Mouse (Mus musculus) neural tube, embryonic 14.5 days (tissue): ENCODE results near the gene Nav2. TPM values are rescaled to one million over a fixed set of nuclear protein-coding genes. Genes with fewer than 3 reads are reported as not detected.

Experiments used
- ATAC-seq: fragments of 200-750 bp; cut with Nextera tagmentation; 2 replicates; pipeline ENCODE4 v1.8.0; 2017; ENCODE audit warnings: low read depth, mild to moderate bottlenecking, moderate TSS enrichment, moderate library complexity
- H3K27ac ChIP-seq: fragments of 300-500 bp; sonication (generic); 2 replicates; pipeline ENCODE4 v1.5.1; 2014; ENCODE audit warnings: low read depth, mild to moderate bottlenecking, control low read depth, low read length, moderate library complexity, mixed read lengths
- H3K27me3 ChIP-seq: fragments of 300-500 bp; sonication (generic); 2 replicates; pipeline ENCODE4 v1.6.1; 2014; ENCODE audit warnings: low read length; ENCODE audit not compliant: control insufficient read depth, insufficient read depth
- H3K36me3 ChIP-seq: fragments of 300-500 bp; sonication (generic); 2 replicates; pipeline ENCODE4 v1.6.1; 2014; ENCODE audit warnings: low read length, mixed read lengths; ENCODE audit not compliant: control insufficient read depth, insufficient read depth
- H3K4me1 ChIP-seq: fragments of 300-500 bp; sonication (generic); 2 replicates; pipeline ENCODE4 v1.6.1; 2014; ENCODE audit warnings: low read length; ENCODE audit not compliant: control insufficient read depth, insufficient read depth
- H3K4me2 ChIP-seq: fragments of 300-500 bp; sonication (generic); 2 replicates; pipeline ENCODE4 v1.6.1; 2014; ENCODE audit warnings: mild to moderate bottlenecking, low read depth, low read length, control low read depth
- H3K4me3 ChIP-seq: fragments of 300-500 bp; sonication (generic); 2 replicates; pipeline ENCODE4 v1.5.1; 2014; ENCODE audit warnings: low read depth, low read length, control low read depth, mixed read lengths
- H3K9ac ChIP-seq: fragments of 300-500 bp; sonication (generic); replicated peaks from 2 replicates; pipeline ENCODE4 v1.6.1; 2014; ENCODE audit warnings: low read depth, mild to moderate bottlenecking, control low read depth, low read length, mixed read lengths
- H3K9me3 ChIP-seq: fragments of 300-500 bp; sonication (generic); 2 replicates; pipeline ENCODE4 v1.6.1; 2016; ENCODE audit warnings: low read length; ENCODE audit not compliant: control insufficient read depth
- WGBS: fragments of 180-500 bp; shearing (Covaris S2); extraction: QIAGEN DNeasy Blood & Tissue Kit; methylation state at CpG from one replicate; pipeline ENCODE4 v1.1.7; 2014; 5-methylcytosine and 5-hydroxymethylcytosine counted together
- polyA plus RNA-seq: library from polyadenylated mRNA; unstranded; fragments of >200 nt; fragmentation: Nextera tagmentation; extraction: Ambion mirVana; gene quantifications from 2 replicates; pipeline ENCODE4 v1.2.1, GENCODE M21; 2014

Gene Nav2
- polyA plus RNA-seq, 1 experiment from 2014 or later, result 36.5 TPM

- WGBS, result 87% methylated on average over 4 of the region's 4 CpGs
- no peaks in the 10 kb centered on the region for H3K9me3 ChIP-seq
- no peaks in the 10 kb centered on the region for H3K36me3 ChIP-seq
- H3K4me2 ChIP-seq, result no peak overlapping the region
- peaks cover 2% of the 10 kb centered on the region; the same call in 1 of the 2 replicates for H3K4me1 ChIP-seq
- ATAC-seq, result no peak
- H3K9ac ChIP-seq, result no peak overlapping the region
- no peak overlapping the region for H3K27ac ChIP-seq
- no peak overlapping the region for H3K4me3 ChIP-seq
- H3K27me3 ChIP-seq, result peaks cover 9% of the 10 kb centered on the region
Measured at GRCm38 (mm10) chr7:48883525-48884265, 24.8 kb upstream of the Nav2 start.

GRCm38 (mm10) chr7:48884266-48884611 is 24.3 kb upstream of the Nav2 start:
- Histone ChIP-seq H3K4me3 (no peak overlapping the region), H3K9me3 (no peaks in the 10 kb centered on the region), H3K4me1 (peaks cover 2% of the 10 kb centered on the region; the same call in 1 of the 2 replicates), H3K4me2 (no peak overlapping the region), H3K27me3 (peaks cover 9% of the 10 kb centered on the region), H3K9ac (no peak overlapping the region), H3K36me3 (no peaks in the 10 kb centered on the region), H3K27ac (no peak overlapping the region)
- WGBS, result 34% methylated on average over 5 of the region's 5 CpGs
- ATAC-seq, result no peak

- Histone ChIP-seq H3K36me3 (no peaks in the 10 kb centered on the region), H3K27me3 (no peaks in the 10 kb centered on the region; the same call in 1 of the 2 replicates), H3K9me3 (no peaks in the 10 kb centered on the region), H3K4me1 (peaks cover 4% of the 10 kb centered on the region; the same call in 1 of the 2 replicates), H3K9ac (no peak overlapping the region), H3K27ac (no peak overlapping the region), H3K4me3 (no peak overlapping the region), H3K4me2 (no peak overlapping the region)
- ATAC-seq, result no peak
- WGBS, result 42% methylated on average over 8 of the region's 8 CpGs
Measured at GRCm38 (mm10) chr7:48887973-48888372, 20.5 kb upstream of the Nav2 start.

GRCm38 (mm10) chr7:48888751-48889150 is 19.8 kb upstream of the Nav2 start:
- no peaks in the 10 kb centered on the region for H3K27me3 ChIP-seq
- no peak for ATAC-seq
- H3K4me3 ChIP-seq, result no peak overlapping the region
- H3K4me1 ChIP-seq, result peaks cover 4% of the 10 kb centered on the region; the same call in 1 of the 2 replicates
- H3K27ac ChIP-seq, result no peak overlapping the region
- H3K36me3 ChIP-seq, result no peaks in the 10 kb centered on the region
- H3K9ac ChIP-seq, result no peak overlapping the region
- H3K4me2 ChIP-seq, result no peak overlapping the region
- 78% methylated on average over 2 of the region's 2 CpGs for whole genome bisulfite sequencing
- no peaks in the 10 kb centered on the region for H3K9me3 ChIP-seq

- no peak overlapping the region for H3K4me2 ChIP-seq
- no peaks in the 10 kb centered on the region for H3K27me3 ChIP-seq
- H3K9me3 ChIP-seq, result no peaks in the 10 kb centered on the region
- WGBS, result 40% methylated on average over 5 of the region's 5 CpGs
- H3K36me3 ChIP-seq, result no peaks in the 10 kb centered on the region
- peaks cover 4% of the 10 kb centered on the region; the same call in 1 of the 2 replicates for H3K4me1 ChIP-seq
- H3K27ac ChIP-seq, result no peak overlapping the region
- no peak overlapping the region for H3K9ac ChIP-seq
- ATAC-seq, result no peak
- H3K4me3 ChIP-seq, result no peak overlapping the region
Measured at GRCm38 (mm10) chr7:48891029-48891428, 17.5 kb upstream of the Nav2 start.

GRCm38 (mm10) chr7:48893093-48893492 is 15.4 kb upstream of the Nav2 start:
- Histone ChIP-seq H3K9me3 (no peaks in the 10 kb centered on the region), H3K4me1 (peaks cover 4% of the 10 kb centered on the region; the same call in 1 of the 2 replicates), H3K4me3 (no peak overlapping the region), H3K36me3 (no peaks in the 10 kb centered on the region), H3K27me3 (no peaks in the 10 kb centered on the region), H3K9ac (no peak overlapping the region), H3K27ac (no peak overlapping the region), H3K4me2 (no peak overlapping the region)
- no peak for ATAC-seq
- 76% methylated on average over 7 of the region's 7 CpGs for WGBS

- Histone ChIP-seq H3K9ac (no peak overlapping the region), H3K4me2 (no peak overlapping the region), H3K27me3 (no peaks in the 10 kb centered on the region), H3K4me3 (no peak overlapping the region), H3K4me1 (peaks cover 4% of the 10 kb centered on the region; the same call in 1 of the 2 replicates), H3K27ac (no peak overlapping the region), H3K36me3 (no peaks in the 10 kb centered on the region), H3K9me3 (no peaks in the 10 kb centered on the region)
- under 1% methylated on average over 6 of the region's 6 CpGs for WGBS
- no peak for ATAC-seq
Measured at GRCm38 (mm10) chr7:48894152-48894551, 14.4 kb upstream of the Nav2 start.

GRCm38 (mm10) chr7:48894763-48895162 is 13.8 kb upstream of the Nav2 start:
- 86% methylated on average over 6 of the region's 6 CpGs for WGBS
- no peak for ATAC-seq
- peaks cover 4% of the 10 kb centered on the region; the same call in 1 of the 2 replicates for H3K4me1 ChIP-seq
- H3K9me3 ChIP-seq, result no peaks in the 10 kb centered on the region
- H3K4me2 ChIP-seq, result no peak overlapping the region
- no peak overlapping the region for H3K9ac ChIP-seq
- no peaks in the 10 kb centered on the region for H3K36me3 ChIP-seq
- no peaks in the 10 kb centered on the region for H3K27me3 ChIP-seq
- H3K4me3 ChIP-seq, result no peak overlapping the region
- H3K27ac ChIP-seq, result no peak overlapping the region

- H3K4me3 ChIP-seq, result no peak overlapping the region
- H3K4me1 ChIP-seq, result peaks cover 4% of the 10 kb centered on the region; the same call in 1 of the 2 replicates
- no peaks in the 10 kb centered on the region for H3K36me3 ChIP-seq
- H3K9ac ChIP-seq, result no peak overlapping the region
- H3K4me2 ChIP-seq, result no peak overlapping the region
- WGBS, result 91% methylated on average over 4 of the region's 4 CpGs
- no peak for ATAC-seq
- no peaks in the 10 kb centered on the region for H3K9me3 ChIP-seq
- no peaks in the 10 kb centered on the region for H3K27me3 ChIP-seq
- no peak overlapping the region for H3K27ac ChIP-seq
Measured at GRCm38 (mm10) chr7:48895475-48895874, 13.0 kb upstream of the Nav2 start.
